Mouse (Mus musculus): ENCODE results near the gene Brpf3. TPM values are rescaled to one million over a fixed set of nuclear protein-coding genes. Genes with fewer than 3 reads are reported as not detected.

Gene Brpf3
- polyA plus RNA-seq, 1 experiment from 2014 or later: 5.3 TPM

GRCm38 (mm10) chr17:28785036-28785435 lies 15.9 kb upstream of the Brpf3 start:
- Histone ChIP-seq H3K4me3 (ENCODE audit: low read depth, low read length) (no peak overlapping the region), H3K9ac (ENCODE audit: low read depth, low read length) (no peak overlapping the region)
- 89% methylated on average over 3 of the region's 3 CpGs for WGBS

DNA sequence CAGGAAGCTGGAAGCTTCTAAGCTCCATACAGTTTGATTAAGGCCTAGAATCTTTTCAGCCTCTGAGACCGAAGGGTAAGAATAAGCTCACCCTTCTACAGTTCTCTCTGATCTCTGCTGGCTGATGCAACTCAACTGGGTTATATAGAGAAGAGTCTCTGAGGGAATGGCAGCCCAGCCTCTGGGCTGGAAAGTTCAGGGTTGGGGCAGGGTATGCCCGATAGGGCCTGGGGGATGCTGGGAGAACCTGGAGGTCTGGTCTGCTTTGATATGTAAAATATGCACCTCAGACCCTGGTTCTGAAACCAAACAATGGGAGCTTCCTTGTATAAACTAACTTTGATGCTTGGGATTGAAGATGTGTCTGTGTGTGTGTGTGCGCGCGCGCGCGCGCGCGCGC lies 13.4 kb upstream of the Brpf3 start:
- Histone ChIP-seq H3K4me1 (ENCODE audit: control insufficient read depth, insufficient read depth, low read length) (no peaks in the 10 kb centered on the region), H3K9me3 (replicated peaks; ENCODE audit: control insufficient read depth, low read length, poor library complexity, severe bottlenecking) (no peaks in the 10 kb centered on the region), H3K27ac (ENCODE audit: low read length) (no peak overlapping the region), H3K36me3 (ENCODE audit: control insufficient read depth, insufficient read depth, low read length) (no peaks in the 10 kb centered on the region), H3K4me2 (ENCODE audit: low read length) (no peak overlapping the region), H3K27me3 (ENCODE audit: control insufficient read depth, insufficient read depth, low read depth, low read length) (no peaks in the 10 kb centered on the region), H3K4me3 (ENCODE audit: low read depth, low read length) (no peak overlapping the region), H3K9ac (ENCODE audit: low read depth, low read length) (no peak overlapping the region)
- 95% methylated on average over 12 of the region's 12 CpGs for whole genome bisulfite sequencing
- ATAC-seq: no peak

More at GRCm38 (mm10) chr17:28785036-28785435, 15.9 kb upstream of the Brpf3 start:
- Histone ChIP-seq H3K36me3 (ENCODE audit: control insufficient read depth, insufficient read depth, low read length) (no peaks in the 10 kb centered on the region), H3K4me1 (ENCODE audit: control insufficient read depth, insufficient read depth, low read length) (no peaks in the 10 kb centered on the region), H3K9me3 (replicated peaks; ENCODE audit: control insufficient read depth, low read length, poor library complexity, severe bottlenecking) (no peaks in the 10 kb centered on the region), H3K27ac (ENCODE audit: low read length) (no peak overlapping the region), H3K4me2 (ENCODE audit: low read length) (no peak overlapping the region), H3K27me3 (ENCODE audit: control insufficient read depth, insufficient read depth, low read depth, low read length) (no peaks in the 10 kb centered on the region)
- no peak for ATAC-seq

GRCm38 (mm10) chr17:28797031-28797430 lies 3.9 kb upstream of the Brpf3 start:
- Histone ChIP-seq H3K4me3 (ENCODE audit: low read depth, low read length) (no peak overlapping the region), H3K27me3 (ENCODE audit: control insufficient read depth, insufficient read depth, low read depth, low read length) (no peaks in the 10 kb centered on the region), H3K4me1 (ENCODE audit: control insufficient read depth, insufficient read depth, low read length) (peaks cover 15% of the 10 kb centered on the region), H3K9me3 (replicated peaks; ENCODE audit: control insufficient read depth, low read length, poor library complexity, severe bottlenecking) (no peaks in the 10 kb centered on the region), H3K4me2 (ENCODE audit: low read length) (no peak overlapping the region), H3K27ac (ENCODE audit: low read length) (no peak overlapping the region), H3K9ac (ENCODE audit: low read depth, low read length) (no peak overlapping the region), H3K36me3 (ENCODE audit: control insufficient read depth, insufficient read depth, low read length) (no peaks in the 10 kb centered on the region)
- 92% methylated on average over 4 of the region's 4 CpGs for WGBS
- no peak for ATAC-seq

DNA sequence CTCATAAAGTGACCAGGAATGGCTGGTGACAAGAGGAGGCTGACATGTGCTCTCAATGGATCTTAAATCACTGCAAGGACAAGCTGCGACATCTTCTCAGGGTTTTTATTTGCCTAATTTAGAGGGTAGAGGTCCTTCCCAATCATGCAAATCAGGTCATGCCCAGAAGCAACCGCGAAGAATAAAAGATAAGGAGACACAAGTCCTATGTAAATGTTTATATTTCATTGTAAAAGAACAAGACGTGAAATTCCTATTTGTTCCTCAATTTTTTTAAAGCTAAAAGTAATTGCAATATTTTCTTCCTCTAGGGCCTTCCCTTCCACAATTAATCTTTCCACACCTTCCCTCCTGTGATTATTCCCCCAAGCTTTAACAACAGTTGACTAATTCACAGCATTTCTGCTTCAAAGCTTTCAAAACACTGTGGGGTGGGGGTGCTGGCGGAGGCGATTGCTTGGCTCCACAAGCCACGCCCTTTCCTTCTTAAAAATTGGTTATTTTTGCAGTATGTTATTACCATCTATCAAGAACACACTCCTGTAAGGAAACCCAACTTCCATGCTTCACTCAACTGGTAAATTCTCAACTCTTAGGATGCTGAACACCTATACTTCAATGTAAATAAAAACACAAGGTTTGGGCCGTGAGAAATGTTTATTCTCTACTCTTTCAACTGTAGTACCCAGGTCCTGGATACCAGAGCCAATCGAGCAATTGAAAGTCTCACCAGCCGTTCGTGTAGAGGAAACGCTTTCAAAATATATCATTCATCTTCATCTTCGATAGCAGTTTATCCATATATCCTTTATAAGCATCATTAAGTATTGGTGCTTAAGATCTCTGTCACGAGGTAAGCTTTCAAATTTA lies 1.4 kb upstream of the Brpf3 start:
- no peak overlapping the region for H3K9ac ChIP-seq (ENCODE audit: low read depth, low read length)
- no peaks in the 10 kb centered on the region for H3K36me3 ChIP-seq (ENCODE audit: control insufficient read depth, insufficient read depth, low read length)
- H3K4me3 ChIP-seq (ENCODE audit: low read depth, low read length): peak overlapping the region; percentile 60
- WGBS: 14% methylated on average over 14 of the region's 14 CpGs
- no peaks in the 10 kb centered on the region for H3K27me3 ChIP-seq (ENCODE audit: control insufficient read depth, insufficient read depth, low read depth, low read length)
- peak overlapping the region; percentile 98 for H3K4me2 ChIP-seq (ENCODE audit: low read length)
- peak overlapping the region; percentile 97 for H3K27ac ChIP-seq (ENCODE audit: low read length)
- peaks cover 28% of the 10 kb centered on the region for H3K4me1 ChIP-seq (ENCODE audit: control insufficient read depth, insufficient read depth, low read length)
- no peak for ATAC-seq
- no peaks in the 10 kb centered on the region for H3K9me3 ChIP-seq (replicated peaks; ENCODE audit: control insufficient read depth, low read length, poor library complexity, severe bottlenecking)

- peak overlapping the region; percentile 98 for H3K4me2 ChIP-seq (ENCODE audit: low read length)
- H3K9me3 ChIP-seq (replicated peaks; ENCODE audit: control insufficient read depth, low read length, poor library complexity, severe bottlenecking): no peaks in the 10 kb centered on the region
- H3K36me3 ChIP-seq (ENCODE audit: control insufficient read depth, insufficient read depth, low read length): no peaks in the 10 kb centered on the region
- peaks cover 28% of the 10 kb centered on the region for H3K4me1 ChIP-seq (ENCODE audit: control insufficient read depth, insufficient read depth, low read length)
- no peak; the same call in none of the 2 replicates for ATAC-seq
- H3K27ac ChIP-seq (ENCODE audit: low read length): peak overlapping the region; percentile 97
- H3K27me3 ChIP-seq (ENCODE audit: control insufficient read depth, insufficient read depth, low read depth, low read length): no peaks in the 10 kb centered on the region
- peak overlapping the region; percentile 60 for H3K4me3 ChIP-seq (ENCODE audit: low read depth, low read length)
- peak overlapping the region; percentile 92 for H3K9ac ChIP-seq (ENCODE audit: low read depth, low read length)
- under 1% methylated on average over 14 of the region's 15 CpGs for WGBS
Measured at GRCm38 (mm10) chr17:28800281-28800670, 614 bp upstream of the Brpf3 start.

DNA sequence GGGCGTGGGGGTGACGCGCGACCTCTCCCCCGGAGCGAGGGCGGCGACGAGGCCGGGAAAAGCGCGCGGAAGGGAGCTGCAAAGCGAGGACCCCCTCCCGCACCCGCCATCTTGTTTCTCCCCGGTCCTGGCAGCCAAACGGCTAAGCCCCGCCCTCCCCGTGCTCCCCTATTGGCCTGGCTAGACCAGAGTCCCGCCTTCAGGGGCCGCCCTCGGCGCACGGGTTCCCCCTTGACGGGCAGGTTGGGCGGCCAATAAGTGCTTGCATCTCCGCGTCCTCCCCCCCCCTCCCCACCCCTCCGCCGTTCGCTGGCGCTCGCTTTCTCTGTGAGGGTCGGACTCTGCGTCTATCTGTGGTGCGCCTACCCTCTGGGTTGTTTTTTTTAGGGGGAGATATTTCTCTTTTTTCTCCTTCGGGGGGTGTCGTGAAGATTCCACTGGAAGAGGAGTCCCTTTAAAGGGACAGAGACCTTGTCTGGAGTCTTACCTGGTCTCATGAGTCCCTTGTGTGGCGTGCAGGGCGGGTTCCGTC lies 650 bp downstream of the Brpf3 start:
- peak; percentile 99 for ATAC-seq
- Histone ChIP-seq H3K9me3 (replicated peaks; ENCODE audit: control insufficient read depth, low read length, poor library complexity, severe bottlenecking) (no peaks in the 10 kb centered on the region), H3K4me3 (ENCODE audit: low read depth, low read length) (peak overlapping the region; percentile 60), H3K4me1 (ENCODE audit: control insufficient read depth, insufficient read depth, low read length) (peaks cover 28% of the 10 kb centered on the region), H3K27me3 (ENCODE audit: control insufficient read depth, insufficient read depth, low read depth, low read length) (no peaks in the 10 kb centered on the region), H3K4me2 (ENCODE audit: low read length) (peak overlapping the region; percentile 98), H3K27ac (ENCODE audit: low read length) (peak overlapping the region; percentile 97), H3K36me3 (ENCODE audit: control insufficient read depth, insufficient read depth, low read length) (peaks cover 7% of the 10 kb centered on the region), H3K9ac (ENCODE audit: low read depth, low read length) (peak overlapping the region; percentile 92)
- WGBS: 0% methylated on average over 25 of the region's 42 CpGs

GRCm38 (mm10) chr17:28802006-28802481 lies 1.2 kb downstream of the Brpf3 start:
- ATAC-seq: no peak
- WGBS: 1% methylated on average over 18 of the region's 18 CpGs

GRCm38 (mm10) chr17:28803316-28803715 lies 2.4 kb downstream of the Brpf3 start:
- no peak for ATAC-seq
- H3K4me2 ChIP-seq (ENCODE audit: low read length): no peak overlapping the region
- H3K4me3 ChIP-seq (ENCODE audit: low read depth, low read length): no peak overlapping the region
- WGBS: 92% methylated on average over 1 of the region's 1 CpGs
- no peak overlapping the region for H3K9ac ChIP-seq (ENCODE audit: low read depth, low read length)
- H3K36me3 ChIP-seq (ENCODE audit: control insufficient read depth, insufficient read depth, low read length): peaks cover 18% of the 10 kb centered on the region
- H3K9me3 ChIP-seq (replicated peaks; ENCODE audit: control insufficient read depth, low read length, poor library complexity, severe bottlenecking): no peaks in the 10 kb centered on the region
- no peak overlapping the region for H3K27ac ChIP-seq (ENCODE audit: low read length)
- H3K27me3 ChIP-seq (ENCODE audit: control insufficient read depth, insufficient read depth, low read depth, low read length): no peaks in the 10 kb centered on the region
- H3K4me1 ChIP-seq (ENCODE audit: control insufficient read depth, insufficient read depth, low read length): peaks cover 28% of the 10 kb centered on the region

More at GRCm38 (mm10) chr17:28802006-28802481, 1.2 kb downstream of the Brpf3 start:
- H3K27me3 ChIP-seq (ENCODE audit: control insufficient read depth, insufficient read depth, low read depth, low read length): no peaks in the 10 kb centered on the region
- peak overlapping the region; percentile 73 for H3K27ac ChIP-seq (ENCODE audit: low read length)
- peaks cover 28% of the 10 kb centered on the region for H3K4me1 ChIP-seq (ENCODE audit: control insufficient read depth, insufficient read depth, low read length)
- peaks cover 13% of the 10 kb centered on the region for H3K36me3 ChIP-seq (ENCODE audit: control insufficient read depth, insufficient read depth, low read length)
- peak overlapping the region; percentile 66 for H3K4me2 ChIP-seq (ENCODE audit: low read length)
- H3K9me3 ChIP-seq (replicated peaks; ENCODE audit: control insufficient read depth, low read length, poor library complexity, severe bottlenecking): no peaks in the 10 kb centered on the region
- peak overlapping the region; percentile 50 for H3K9ac ChIP-seq (ENCODE audit: low read depth, low read length)
- peak overlapping the region; percentile 60 for H3K4me3 ChIP-seq (ENCODE audit: low read depth, low read length)

DNA sequence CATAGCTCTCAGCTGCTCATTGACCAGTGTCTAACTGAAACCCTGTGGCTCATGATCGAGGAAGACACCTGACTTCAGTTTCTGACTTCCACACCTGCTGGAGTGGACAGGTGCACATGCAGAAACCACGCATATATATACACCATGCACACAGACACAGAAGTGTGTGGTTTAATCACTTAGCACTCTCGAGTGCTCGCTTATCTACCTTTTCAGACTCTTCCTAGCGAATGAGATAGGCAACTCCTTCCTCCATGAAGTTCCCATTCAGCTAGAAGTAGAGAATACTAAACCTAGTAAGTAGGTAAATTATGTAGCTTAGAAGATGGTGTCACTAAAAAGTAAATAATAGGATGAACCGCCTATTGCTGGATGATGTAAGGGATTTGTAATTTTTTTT lies 4.1 kb downstream of the Brpf3 start:
- WGBS: 96% methylated on average over 6 of the region's 6 CpGs
- no peak overlapping the region for H3K9ac ChIP-seq (ENCODE audit: low read depth, low read length)
- H3K36me3 ChIP-seq (ENCODE audit: control insufficient read depth, insufficient read depth, low read length): peaks cover 22% of the 10 kb centered on the region
- H3K4me3 ChIP-seq (ENCODE audit: low read depth, low read length): no peak overlapping the region
- H3K27me3 ChIP-seq (ENCODE audit: control insufficient read depth, insufficient read depth, low read depth, low read length): no peaks in the 10 kb centered on the region
- H3K27ac ChIP-seq (ENCODE audit: low read length): no peak overlapping the region
- H3K9me3 ChIP-seq (replicated peaks; ENCODE audit: control insufficient read depth, low read length, poor library complexity, severe bottlenecking): no peaks in the 10 kb centered on the region
- peaks cover 18% of the 10 kb centered on the region for H3K4me1 ChIP-seq (ENCODE audit: control insufficient read depth, insufficient read depth, low read length)
- H3K4me2 ChIP-seq (ENCODE audit: low read length): no peak overlapping the region
- ATAC-seq: no peak
